Mouse (Mus musculus) forelimb bud, embryonic 11.5 days (tissue): ENCODE measurements around the gene Snrnp25.

Experiments
- DNase-seq: peaks from one replicate; pipeline ENCODE4 v3.0.0-alpha.2; 2012; ENCODE audit warnings: low read depth, low spot score

The Snrnp25 gene

DNA sequence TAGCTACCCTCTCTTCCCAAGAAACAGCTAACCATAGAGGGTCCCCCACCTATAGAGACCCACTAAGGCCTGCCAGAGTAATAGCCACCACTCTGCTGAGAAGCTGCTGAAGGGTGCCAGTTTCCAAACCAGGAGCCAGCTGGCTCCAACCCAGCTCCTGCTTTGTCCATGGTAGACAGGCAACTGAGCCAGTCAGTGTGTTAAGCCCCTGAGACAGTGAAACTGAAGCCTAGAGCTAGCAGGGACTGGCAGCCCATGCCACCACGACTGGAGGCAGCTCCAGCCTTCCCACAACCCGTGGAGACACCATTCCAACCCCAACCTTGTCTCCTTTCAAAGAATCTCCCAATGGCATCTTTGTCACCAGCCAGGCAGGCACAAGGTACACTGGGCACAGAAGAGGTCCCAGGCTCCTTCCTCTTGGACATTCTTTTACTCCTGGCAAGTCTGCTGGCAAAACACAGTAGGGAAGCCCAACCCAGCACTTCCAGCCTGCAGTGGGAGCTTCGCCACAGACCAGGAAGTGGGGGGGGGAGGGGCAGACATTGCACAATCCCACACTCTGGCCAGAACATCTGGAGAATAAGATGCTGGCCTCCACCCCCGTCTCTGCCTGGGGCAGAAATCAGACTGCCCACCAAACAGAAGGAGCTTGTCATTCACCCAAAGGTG lies 19.4 kb downstream of the Snrnp25 start:
- DNase-seq: no peak

DNA sequence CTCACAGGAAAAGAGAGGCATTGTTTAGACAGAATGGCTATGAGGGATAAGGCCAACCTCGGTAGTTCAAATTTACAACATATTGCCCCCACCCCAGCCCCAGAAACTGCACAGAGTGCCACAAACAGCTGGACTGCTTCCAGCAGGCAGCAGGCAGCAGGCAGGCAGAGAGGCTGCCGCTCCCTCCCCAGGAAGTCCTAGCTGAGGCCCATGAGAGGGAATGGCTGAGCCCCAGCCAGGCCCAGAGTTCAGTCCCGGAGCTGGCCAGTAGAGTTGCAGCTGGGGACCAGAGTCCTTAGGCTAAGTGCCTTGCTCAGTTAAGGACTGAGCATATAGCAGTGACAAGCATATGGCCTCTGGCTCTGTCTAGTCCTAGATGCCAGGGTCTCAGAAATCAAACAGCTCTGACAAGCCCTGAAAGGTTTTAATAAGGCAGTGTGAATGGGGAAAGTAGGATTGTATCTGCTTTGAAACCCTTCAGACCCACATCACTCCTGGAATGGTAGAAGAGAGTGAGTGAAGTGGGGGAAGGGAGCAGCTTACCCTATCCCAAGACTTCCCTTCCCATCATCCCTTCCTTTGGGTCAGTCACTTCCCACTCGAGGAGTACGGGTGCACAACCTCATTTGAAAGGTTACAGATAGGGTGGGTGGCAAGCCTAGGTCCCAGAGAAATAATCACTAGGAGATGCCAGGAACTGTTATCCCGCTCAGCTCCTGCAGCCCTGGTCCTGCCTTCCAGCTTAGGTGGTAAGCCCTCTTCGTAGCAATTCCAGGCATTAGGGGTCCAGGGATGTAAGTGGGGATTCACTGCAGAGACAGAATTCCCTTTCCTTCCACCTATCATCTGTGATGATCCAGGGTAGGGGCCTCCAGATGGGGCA lies 20.2 kb downstream of the Snrnp25 start:
- DNase-seq: no peak

DNA sequence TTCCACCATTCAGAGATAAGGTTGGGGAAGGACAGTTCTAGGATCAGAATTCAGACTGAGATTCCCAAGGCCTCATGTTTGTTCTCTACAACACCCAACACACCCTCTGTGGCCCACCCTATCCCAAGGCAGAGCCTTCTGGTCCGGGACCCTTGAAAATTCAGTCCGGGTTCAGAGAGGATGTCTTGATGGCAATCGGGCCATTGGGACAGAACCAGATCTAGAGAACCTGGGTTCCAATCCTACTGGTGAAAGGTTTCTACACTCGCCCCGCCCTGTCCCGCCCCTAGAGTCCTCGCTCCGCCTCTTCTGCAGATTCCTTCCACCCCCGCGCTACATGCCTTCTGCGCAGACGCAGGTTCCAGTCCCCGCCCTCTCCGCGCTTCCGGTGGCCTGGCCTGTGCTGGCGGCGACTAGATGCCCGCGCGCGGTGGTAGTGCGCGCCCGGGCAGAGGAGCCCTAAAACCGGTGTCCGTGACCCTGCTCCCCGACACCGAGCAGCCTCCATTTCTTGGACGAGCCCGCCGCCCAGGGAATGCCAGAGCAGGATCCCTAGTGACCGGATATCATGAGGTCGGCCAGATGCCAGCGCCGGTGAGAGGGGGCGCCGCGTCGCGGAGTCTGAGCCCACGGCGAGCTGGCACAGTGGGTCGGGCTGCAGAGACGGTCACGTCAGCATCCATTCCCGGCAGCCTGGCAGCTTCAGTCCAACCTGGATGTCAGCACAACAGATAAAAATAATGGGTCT lies 21.1 kb downstream of the Snrnp25 start, which contains the start of gene Mpg:
TSS of gene Mpg (plus strand) at position 382 of the 748 bp plus-strand sequence.
- DNase-seq: peak; percentile 82

DNA sequence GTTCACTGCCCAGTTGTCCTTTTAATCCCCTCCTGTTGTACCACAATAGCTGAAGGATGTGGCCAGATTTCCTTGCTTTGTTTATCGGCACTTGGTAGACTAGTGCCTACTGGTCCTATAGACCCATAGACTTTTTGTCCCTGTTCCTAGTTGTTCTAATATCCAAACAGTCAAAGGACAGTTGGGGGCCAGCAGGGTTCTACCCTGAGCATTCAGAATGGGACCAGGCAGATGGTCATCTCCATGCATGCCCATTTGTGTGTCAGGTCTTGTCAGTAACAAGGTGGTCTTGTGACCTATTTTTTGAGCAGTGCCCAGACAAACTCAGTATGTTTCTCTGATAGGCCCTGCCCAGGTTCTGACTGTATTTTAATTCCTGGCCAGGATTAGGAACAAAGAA lies 21.8 kb downstream of the Snrnp25 start:
- DNase-seq: no peak

DNA sequence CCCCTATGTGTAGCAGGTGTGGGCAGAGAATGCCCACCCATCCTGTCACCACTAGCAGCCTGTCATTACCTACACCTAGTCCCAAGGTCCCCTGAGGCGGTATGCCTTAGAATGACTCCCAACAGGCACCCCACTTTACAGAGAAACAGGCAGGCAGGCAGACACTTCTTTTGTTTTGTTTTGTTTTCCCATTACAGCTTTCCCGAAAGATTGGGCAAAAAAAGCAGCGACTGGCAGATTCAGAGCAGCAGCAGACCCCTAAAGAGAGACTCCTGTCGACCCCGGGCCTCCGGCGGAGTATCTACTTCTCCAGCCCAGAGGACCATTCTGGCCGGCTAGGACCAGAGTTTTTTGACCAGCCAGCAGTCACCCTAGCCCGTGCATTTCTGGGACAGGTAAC lies 22.3 kb downstream of the Snrnp25 start:
- no peak for DNase-seq

DNA sequence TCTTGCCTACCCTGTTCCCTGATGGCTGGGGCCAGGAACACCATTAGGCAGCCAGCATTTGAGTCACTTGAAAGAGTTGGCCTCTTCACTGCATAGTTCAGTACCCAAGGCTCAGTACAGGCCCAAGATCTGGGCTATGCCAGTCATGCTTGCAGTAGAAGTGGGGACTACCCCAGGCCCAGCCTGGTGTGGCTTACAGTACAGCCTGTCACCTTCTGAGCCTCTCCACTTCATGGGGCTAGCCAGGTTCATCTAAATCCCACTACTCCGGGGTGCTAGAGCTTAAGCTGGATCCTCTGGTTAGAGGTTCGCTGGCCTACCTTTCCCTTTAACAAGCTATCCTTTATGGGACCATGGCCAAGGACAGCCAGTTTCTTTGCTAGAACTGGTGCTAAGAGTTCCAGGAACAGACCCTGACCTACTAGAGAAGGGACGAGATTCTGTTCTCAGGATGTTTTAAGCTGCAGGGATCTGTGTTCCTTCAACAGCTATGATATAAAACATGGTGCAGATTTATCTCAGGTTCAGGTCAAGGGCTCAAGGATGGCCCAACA lies 23.2 kb downstream of the Snrnp25 start:
- DNase-seq: no peak

DNA sequence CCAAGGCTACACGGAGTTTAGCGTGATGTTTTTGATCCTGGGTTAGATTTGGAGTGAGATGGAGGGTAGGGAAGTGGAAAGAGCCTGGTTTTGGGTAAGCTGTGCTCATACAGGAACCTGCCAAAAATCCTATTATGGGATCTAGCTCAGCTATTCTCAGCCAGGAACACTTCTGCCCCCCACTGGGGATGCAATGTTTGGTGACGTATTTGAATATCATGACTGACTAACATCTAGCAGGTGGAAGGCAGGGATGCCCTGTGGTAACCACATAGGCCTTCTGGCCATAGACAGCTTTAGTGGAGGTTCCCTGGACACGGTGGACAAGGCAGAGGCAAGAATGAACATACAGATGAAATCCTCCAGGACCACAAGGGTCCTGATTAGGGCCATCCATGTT lies 25.0 kb downstream of the Snrnp25 start:
- no peak for DNase-seq

DNA sequence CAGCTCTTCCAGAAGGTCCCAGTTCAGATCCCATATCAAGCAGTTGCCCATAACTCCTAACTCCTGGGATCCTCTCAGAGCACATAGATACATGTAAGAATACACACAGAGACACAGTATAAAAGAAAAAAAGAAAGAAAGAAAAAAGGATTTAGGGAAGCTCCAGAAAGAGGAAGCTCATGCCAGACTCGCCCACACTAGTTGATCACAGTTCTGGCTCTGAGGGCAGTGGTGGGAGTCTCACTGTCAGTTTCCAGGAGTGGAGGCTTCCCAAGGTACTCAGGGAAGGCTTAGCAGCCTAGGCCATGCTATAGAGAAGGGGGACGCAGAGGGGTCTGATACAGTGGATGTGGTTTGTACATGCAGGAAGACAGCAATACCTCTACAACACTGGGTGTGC lies 25.9 kb downstream of the Snrnp25 start:
- DNase-seq: no peak

DNA sequence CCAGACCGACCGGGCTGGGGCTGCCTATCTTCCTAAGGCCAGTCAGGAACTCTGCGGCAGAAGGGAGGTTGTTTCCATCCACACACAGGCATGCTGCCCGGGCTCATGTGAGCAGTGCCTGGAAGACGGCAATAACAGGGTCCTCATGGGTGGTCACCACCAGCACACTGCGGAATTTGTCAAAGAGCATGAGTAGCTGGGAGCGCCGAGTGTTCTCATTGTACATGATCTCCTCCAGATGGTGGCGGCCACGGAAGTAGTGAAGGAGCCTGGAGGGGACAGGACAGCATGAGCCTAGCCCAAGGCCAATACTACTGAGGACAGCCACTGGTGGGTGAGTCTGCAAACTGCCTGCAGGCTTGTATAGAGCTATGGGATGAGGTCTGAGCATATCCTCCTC lies 27.6 kb downstream of the Snrnp25 start:
- DNase-seq: no peak

DNA sequence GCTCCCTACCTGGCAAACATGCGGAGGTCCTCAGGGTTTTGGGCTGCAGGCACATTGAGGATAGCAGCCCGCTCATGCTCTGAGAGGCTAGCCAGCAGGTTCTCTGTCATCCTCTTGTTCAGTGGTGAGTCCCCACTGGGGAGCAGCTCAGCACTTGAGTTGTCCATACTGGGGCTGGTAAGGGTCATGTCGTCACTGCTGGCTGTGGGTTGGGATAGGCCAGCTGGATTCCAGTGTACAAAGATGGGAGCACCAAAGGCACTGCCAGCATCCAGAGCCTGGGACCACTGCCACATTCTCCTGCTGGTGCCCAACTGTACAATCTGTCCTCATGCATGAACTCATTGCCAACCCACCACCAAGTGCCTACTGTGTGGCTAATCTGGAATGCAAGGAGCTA lies 28.7 kb downstream of the Snrnp25 start:
- no peak for DNase-seq

DNA sequence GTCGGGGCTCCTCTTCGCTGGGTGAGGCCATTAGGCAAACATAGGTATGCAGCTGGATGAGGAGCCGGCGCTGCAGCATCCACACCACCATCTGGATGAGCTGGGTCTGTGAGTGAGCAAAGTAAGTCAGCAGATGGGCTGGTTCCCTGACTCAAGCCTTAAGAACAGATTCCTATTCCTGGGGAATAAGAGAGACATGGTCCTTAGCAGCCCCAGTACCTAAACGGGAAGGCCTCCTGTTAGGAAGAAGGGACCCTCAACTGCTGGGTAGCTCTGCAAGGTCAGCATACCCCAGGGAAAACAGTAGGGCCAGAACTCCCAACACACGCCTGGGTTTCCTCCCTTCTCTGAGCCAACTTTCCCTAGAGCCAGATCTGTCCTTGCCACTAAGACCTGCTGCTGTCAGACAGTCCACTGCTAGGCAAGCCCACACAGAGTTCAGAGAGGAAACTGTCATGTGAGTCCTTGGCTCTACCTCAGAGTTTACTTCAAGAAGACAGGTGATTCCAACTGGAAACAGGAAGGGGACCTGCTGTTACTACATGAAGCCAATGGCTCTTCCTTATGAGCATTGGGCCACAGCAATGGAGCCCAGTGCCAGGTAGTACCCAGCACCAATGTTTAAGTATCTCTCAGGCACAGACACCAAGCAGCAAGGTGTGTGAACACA lies 29.7 kb downstream of the Snrnp25 start:
- no peak for DNase-seq

DNA sequence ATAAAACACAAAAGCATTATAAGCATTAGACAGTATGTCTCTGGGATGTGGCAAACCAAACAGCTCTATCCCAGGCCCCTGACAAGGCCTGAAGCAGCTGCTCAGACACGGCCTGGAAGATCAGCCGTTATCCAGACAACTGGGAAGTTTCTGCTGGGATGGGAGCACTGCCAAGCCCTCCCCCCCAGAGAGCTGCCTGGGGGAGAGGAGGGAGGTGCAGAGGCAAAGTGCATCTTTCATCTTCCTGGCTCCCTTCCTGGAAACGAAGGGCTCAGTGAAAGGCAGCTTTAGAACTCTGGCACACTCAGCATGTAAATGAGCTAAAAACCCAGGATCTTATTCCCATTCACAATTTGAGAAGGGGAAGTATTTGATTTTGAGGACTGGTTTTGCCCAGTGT lies 30.4 kb downstream of the Snrnp25 start:
- no peak for DNase-seq

DNA sequence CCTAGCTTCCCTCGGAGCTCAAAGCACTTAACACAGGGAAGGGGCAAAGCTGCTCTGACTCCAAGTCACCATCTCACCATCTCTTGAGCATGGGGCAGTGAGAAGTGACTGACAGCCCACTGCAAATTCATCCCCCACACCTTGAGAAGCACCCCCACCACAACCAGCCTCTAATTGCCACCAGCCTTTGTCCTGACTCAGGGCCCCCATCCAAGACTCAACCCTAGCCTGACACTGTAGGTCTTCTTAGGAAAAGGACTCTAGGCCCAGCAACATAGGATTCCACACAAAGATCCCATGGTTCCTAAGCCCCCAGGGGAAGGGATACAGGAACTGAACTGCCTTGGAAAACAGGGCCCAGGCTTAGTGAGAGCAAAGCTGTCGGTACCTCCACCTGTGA lies 30.9 kb downstream of the Snrnp25 start:
- no peak for DNase-seq

DNA sequence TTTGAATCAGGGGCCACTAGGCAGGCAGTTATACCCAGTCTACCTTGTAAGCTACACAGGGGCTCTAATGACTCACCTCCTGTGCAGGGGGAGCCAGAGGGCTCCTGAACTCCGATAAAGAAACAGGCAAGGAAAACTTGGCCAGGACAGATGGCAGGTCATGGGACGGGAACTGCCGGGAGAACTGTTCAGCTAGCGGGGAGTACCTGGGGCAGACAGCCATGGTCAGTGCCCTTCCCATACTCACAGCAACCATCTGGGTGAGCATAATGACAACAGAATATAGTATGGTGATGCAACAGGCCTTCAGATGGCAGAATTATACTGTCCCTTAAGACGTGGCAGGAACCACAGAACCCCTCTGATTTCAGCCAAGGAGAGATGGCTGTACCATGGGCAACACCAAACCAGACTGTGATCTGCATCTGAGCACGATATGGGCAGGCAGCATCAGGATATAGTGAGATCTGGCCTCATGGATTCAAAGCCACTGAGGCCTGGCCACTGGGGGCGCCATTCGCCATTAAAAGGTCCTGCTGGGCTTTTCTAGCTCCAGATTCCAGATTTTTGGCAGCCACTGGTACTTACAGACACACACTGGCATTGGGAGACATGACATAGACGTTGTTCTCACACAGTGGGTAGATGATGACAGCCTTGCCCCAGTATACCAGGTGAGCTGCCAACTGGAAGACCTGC lies 31.6 kb downstream of the Snrnp25 start:
- DNase-seq: no peak

DNA sequence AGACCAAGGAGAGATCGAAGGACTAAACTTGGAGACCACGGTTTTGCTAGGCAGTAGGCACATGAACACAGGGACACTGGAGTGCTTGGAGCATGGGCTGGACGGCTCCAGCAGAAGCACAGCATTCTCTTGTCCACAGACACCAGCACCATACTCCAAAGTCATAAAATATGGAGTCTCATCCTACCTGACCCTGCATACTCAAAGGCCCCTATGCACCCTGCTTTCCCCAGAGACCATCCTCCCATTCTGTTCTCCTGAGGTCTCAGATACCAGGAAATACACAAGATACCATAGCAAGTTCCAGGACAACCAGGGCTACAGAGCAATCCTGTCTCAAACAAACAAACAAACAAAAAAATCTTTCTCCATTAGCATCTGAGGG lies 32.2 kb downstream of the Snrnp25 start:
- no peak for DNase-seq

DNA sequence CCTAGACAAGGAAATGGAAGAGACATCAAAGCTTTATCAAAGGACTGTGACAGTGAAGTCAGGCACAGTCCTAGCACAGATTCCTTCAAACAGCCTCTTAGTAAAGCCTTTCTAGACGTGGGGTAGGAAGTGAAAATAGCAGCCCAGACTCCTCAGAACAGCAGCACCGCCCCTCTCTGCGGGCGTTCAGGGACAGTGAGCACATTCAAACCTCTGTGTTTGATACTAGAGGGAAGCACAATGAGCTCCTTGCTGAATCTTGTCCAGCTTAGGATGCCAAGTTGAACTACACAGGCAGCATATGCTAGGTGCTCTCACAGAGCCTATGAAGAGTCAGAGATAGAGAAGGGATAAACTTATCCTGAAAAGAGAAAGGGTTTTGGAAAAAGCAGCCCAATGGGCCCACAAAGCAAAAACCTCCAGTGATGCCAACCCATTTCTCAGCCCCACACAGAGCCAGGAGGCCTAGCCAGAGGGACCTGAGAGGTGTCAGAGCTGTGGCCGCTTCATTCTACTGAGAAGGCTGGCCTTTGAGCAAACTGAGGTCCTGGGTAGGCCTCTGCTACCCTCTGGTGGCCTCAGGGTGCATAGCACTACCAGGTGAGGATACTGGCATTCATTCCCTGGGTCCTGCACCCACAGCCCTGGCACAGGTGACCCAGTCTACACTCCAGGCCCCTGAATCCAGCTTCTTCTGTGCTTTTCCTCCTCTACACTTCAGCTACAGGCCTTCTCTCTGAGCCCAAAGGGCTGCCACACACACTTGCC lies 33.1 kb downstream of the Snrnp25 start:
- no peak for DNase-seq

DNA sequence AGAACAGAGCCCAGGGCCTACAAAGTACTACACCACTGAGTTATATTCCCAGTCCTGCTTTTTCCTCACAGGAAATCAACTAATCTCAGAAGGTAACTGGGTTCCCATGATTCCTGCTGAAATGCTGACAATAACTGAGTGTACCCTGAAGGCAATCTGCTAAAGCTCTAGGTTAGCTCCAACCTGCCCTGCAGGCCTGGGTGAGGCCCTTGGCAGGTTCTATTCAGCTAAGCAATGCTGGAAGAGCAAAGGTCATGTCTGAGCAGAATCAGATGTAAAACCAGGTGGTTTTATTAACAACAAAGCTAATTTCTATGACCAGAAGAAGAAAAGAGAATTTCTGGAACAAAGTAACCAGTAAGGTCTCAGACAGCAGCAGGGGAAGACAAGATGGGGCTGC lies 36.2 kb downstream of the Snrnp25 start:
- DNase-seq: no peak

DNA sequence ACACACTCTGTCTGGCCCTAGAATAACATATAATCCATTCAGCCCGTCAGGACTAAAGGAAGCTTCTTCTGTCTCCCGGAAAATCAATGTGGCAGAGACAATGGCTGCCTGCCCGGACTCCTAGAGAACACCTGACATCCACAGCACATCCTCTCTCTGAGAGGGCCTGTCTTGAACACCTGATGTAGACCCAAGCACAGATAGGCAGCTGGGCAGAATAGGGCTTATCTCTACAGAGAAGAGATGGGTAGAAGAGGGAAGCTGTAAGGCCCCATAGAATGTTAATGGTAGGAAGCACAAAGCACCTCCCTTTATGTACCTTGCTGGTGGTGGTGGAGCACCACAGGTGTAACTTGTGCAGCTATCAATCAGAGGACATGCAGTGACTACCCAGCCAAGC lies 37.0 kb downstream of the Snrnp25 start:
- DNase-seq: no peak

DNA sequence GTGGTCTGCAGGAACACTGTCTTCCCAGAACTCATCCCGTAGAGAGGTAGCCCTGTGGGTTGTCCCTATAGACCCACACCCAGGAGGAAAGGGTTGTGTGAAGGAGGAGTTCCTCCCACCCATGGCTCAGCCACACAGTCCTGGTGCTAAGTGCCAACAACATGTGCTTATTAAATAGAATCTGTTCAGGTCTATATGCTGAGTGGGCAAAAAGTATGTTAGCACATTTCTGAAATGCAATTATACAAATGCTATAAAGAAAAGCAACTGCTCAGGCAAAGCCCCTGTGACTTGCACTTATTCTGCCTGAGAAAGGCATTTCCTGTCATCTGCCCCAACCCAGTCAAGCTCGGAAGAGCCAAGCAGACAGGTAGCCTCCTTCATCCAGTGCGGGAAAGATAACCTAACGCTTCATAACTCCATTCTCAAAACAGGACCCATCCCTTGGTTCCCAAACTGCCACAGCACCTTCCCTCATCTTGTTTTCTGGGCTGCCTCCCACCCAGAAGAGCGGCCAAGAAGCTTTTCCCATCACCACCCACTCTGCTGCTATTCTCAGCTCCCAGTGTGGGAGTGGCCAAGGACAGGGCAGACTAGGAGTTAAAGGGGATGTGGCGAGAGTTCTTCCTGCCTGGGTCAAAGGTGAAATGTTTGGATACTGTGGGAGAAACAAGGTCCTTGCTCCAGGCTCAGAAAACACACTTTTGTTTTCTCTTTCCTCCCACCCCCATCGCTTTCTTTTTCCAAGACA lies 38.2 kb downstream of the Snrnp25 start:
- DNase-seq: no peak
